Mouse (Mus musculus) right cerebral cortex, postnatal 10 days (tissue): ENCODE data around the gene Gm36210.

Source experiments
- DNase-seq, 2 experiments: peaks; one replicate each; pipeline ENCODE4 v3.0.0; 2021; ENCODE audit warnings: low spot score in 2 of 2

Gm36210 gene

GRCm38 (mm10) chr7:4922931-4923565 lies 16.7 kb upstream of the Gm36210 start:
- peak; percentile 93 for DNase-seq

DNA sequence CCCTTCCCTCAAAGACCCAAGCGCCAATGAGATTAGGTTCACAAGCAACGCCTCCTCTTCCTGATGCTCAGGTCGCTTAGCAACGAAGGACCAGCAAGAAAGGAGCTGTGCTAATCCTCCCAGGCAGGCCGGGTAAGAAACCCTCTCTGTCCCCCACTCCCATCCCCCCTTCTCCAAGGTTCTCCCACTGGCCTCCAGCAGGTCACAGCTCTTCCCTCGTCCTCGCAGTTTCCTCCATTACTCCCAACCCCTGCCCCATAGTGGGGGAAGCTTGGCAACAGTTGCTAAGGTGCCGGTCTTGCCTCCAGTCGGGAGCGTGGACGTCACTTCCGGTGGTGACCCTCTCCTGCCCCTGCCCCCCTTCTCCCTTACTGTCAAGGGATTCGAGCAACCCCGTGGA lies 16.2 kb upstream of the Gm36210 start:
- DNase-seq, result peak; percentile 94 to 96

DNA sequence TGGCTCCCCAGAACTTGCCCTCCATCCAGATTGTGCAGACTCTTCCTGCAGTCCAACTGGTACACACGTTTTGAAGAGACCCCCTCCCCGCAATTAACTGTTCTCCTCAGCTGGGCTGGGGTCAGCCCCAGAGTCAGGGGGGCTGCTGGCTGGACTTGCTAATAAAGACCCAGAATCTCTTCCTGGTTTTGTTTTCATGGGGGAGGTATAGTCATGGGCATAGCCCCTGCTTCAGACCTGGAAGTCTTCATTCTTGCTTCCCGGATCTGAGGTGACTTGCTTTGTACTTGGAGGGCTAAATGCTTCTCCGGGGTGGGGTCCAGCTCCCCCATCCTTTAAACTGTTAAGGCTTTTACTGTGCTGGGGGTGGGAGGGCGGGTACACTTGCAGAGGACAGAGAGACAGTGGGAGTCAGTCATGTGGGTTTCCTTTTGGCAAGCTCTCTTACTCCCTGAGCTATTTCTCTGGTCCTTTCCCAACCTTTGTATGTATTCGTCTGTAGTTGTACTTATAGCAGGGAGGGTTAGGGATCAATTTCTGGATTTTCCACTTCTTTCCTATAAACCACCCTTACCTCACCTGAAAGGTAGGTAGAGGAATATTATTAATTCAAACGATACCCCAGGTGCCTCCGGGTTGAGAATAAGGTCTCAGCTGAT lies 15.6 kb upstream of the Gm36210 start, which contains the start of gene Nat14:
Gene Nat14 (plus strand): TSS at position 205 of the 659 bp plus-strand sequence.
- DNase-seq, result no peak

DNA sequence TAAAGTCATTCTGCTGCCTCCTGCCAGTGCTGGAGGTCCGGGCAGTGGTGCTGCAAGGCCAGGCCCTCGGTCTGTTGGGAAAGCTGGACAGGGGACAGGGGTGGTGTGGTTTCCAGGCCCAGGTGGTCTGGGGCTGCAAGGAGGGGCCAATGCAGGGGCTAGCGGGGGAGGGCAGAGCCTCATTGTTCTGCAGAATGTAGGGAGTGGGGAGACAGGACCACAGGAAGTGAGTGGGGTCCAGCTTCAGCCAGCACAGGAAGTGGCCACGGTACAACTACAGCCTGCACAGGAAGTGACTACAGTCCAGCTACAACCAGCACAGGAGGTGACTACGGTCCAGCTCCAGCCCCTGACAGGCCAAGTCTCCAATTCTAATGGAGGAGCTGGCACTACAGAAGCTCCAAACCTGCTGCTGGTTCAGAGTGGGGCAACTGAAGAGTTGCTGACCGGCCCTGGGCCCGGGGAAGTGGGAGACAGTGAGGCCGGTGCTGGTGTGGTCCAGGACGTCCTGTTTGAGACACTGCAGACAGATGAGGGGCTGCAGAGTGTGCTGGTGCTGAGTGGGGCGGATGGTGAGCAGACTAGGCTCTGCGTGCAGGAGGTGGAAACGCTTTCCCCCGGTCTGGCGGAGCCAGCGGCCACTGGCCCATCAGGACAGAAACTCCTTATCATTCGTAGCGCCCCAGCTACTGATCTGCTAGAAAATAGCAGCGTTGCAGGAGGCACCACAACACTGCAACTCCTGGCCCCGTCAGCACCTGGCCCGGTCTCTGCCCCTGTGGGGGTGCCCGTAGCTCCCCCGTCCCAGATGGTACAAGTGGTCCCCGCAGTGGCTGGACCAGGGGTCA lies 14.9 kb upstream of the Gm36210 start:
- peak in 1 of 2 experiments; percentile 37 for DNase-seq

DNA sequence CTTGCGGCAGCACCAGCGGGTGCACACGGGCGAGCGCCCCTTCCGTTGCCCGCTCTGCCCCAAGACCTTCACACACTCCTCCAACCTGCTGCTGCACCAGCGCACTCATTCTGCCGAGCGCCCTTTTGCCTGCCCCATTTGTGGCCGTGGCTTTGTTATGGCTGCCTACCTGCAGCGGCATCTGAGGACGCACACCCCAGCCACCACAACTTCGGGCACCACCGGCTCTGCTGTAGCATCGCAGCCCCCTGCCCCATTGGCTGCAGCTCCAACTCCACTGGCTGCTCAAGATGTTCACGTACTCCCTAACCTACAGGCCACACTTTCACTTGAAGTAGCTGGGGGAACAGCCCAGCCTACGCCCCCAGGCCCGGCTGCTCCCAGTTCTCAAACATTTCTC lies 14.2 kb upstream of the Gm36210 start:
- no peak for DNase-seq

DNA sequence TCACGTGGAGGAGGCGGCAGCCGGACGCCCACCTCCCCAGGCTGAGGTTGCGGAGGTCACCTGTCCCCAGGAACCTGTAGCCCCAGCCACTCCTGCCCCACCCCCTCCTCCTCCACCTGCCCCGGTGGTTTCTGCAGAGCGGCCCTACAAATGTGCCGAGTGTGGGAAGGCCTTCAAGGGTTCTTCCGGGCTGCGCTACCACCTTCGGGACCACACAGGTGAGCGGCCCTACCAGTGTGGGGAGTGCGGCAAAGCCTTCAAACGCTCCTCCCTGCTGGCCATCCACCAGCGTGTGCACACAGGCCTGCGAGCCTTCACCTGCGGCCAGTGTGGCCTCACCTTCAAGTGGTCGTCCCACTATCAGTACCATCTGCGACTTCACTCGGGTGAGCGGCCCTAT lies 13.7 kb upstream of the Gm36210 start:
- DNase-seq, result no peak

GRCm38 (mm10) chr7:4919096-4919495 lies 12.8 kb upstream of the Gm36210 start:
- DNase-seq, result no peak

- no peak for DNase-seq
Measured at GRCm38 (mm10) chr7:4918681-4919080, 12.4 kb upstream of the Gm36210 start.

DNA sequence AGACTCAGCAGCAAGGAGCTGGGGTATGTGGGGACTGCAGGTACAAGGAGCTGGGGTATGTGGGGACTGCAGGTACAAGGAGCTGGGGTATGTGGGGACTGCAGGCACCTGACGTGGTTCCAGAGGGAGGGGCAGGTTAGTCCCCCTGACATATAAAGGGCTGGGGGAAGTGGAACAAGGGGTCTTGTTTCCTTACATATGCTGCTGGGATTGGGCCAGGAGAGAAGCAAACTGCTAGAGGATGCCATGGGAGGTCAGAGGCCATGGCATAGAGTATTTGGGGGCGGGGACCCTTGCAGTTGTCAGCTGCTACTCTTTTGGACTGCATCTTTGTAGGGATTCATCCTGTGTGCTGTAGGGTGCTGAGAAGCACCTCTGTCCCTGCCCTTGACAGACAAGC lies 11.2 kb upstream of the Gm36210 start:
- DNase-seq, result no peak

- DNase-seq, result peak in 1 of 2 experiments; percentile 55
Measured at GRCm38 (mm10) chr7:4915669-4916416, 9.5 kb upstream of the Gm36210 start.

DNA sequence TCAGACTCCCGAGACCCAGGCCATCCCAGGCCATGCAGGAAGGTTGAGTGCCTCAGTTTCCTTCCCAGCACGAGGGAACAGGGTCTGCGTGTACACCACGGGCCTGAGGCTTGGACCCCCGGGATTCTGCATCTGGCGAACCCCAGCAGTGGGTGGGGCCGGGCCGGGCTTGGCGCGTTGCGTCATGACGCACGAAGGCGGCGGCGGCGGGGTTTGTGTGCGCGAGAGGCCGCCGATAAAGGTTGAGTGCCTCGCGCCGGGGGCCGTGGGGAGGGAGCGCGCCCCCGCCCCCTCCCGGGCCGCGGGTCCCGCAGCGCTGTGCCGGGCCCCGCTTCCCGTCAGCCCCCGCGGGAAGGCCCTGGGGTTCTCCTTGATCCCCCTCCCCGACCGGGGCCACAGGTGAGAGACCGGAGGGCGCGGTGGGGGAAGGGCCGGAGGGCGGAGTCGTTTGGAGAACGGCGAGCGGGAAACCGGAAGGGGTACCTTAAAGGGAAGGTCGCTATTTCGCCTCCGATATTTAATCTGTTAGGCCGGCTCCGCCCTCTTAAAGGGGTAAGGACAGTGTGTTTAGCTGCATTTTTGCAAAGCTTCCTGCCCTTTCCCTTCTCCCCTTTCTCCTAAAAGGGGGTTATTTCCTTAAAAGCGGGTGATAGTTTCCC lies 8.8 kb upstream of the Gm36210 start, which contains the start of gene Zfp628:
Gene Zfp628 (plus strand): TSS at position 211 of the 659 bp plus-strand sequence.
- peak; percentile 95 to 96 for DNase-seq

DNA sequence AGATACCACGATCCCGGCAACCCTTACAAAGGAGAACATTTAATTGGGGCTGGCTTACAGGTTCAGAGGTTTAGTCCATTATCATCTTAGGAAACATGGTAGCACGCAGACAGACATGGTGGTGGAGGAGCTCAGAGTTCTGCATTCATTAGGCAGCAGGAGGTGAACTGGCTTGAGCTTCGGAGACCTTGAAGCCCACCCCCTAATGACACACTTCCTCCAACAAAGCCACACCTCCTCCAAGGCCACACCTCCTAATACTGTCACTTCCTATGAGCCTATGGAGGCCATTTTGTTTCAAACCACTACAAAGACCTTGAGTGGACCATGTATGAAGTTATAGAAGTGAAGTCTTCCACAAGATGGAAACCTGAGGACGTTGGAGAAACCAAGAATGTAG lies 5.9 kb upstream of the Gm36210 start:
- DNase-seq, result no peak

- peak; percentile 61 to 75 for DNase-seq
Measured at GRCm38 (mm10) chr7:4911561-4911960, 5.2 kb upstream of the Gm36210 start.

GRCm38 (mm10) chr7:4902404-4902803 lies 3.9 kb downstream of the Gm36210 start:
- DNase-seq, result peak in 1 of 2 experiments; percentile 9

DNA sequence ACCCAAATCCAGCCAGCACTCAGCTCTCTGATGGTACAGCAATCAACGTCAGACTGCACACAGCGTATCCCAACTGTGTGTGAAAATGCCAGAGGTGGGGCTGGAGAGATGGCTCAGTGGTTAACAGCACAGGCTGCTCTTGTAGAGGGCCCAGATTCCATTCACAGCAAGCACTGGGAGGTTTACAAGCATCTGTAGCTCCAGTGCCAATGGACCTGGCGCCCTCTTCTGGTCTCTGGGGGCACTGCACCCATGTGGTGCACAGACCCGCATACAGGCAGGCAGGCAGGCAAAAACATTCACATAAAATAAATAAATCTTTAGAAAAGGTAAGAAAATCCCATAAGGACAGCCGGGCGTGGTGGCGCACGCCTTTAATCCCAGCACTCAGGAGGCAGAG lies 5.1 kb downstream of the Gm36210 start:
- DNase-seq, result peak in 1 of 2 experiments; percentile 48

DNA sequence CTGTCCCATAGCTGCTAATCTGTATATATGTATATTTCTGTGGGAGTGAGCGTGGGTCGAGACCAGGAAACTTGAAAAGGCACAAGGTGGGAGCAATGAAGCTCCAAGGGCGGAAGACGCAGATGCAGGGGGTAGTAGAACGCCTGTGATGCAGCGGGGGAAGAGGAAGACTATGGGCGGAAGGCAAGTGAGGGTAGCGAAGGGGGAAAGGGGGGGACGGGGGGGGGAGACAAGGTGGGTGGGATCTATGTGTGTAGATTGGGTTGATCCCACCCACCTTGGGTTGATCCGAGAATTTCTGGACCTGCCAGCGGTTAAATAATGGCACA lies 5.8 kb downstream of the Gm36210 start:
- DNase-seq, result peak in 1 of 2 experiments; percentile 17

GRCm38 (mm10) chr7:4899649-4900522 lies 6.4 kb downstream of the Gm36210 start:
- peak in 1 of 2 experiments; percentile 48 for DNase-seq

DNA sequence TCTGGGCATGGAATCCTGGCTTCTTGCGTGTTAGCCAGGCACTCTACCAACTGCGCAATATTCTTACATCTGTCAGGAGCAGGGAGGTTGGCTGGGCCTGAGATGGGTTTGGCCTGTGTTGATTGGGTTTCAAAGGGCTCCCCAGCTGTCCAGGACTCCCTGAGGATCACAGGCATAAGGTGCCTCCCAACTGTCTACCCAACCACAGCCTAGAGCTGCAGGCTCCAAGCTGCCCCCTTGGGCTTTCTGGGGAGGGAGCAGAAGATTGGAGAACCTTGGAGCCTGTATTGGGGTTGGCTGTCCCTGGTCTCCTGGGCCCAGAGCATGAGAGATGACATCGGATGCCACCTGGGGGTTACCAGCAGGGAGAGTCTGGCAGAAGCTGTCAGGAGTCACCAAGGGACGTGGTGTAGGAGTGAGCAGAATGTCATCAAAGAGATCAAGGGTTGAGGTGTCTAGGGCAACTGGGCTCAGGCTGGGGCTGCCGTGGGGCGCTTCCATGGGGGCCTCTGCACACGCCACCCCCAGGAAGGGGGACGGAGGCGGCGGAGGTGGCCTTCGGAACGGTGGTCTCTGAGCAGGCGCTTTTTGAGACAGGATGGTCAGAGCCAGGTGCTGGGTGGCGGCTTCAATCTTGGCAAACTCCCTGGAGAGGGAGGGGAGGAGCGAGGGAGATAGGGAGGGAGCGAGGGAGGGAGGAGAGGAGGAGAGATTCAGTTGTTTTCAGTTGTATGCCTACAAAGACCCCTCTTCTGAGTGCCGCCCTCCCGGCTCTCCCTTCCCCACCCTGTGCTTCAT lies 7.3 kb downstream of the Gm36210 start:
- peak in 1 of 2 experiments; percentile 33 for DNase-seq

DNA sequence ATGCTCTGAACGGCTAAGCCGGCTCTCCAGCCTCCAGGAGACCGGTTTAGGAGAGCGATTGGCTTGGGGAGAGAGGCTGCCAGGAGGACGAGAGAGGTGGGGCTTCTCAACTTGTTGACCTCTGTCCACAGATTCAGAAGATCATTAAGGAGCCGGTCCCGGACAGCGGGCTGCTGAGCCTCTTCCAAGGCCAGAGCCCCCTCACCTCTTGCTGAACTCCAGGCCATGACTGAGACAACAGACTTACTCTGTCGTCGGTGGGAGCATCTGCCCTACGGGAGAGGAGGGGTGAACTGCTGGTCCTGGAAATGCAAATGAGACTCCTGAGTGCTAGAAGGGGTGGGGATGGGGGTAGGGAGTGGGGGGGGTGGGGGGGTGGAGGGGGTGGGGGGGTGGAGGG lies 11.1 kb downstream of the Gm36210 start:
- no peak for DNase-seq
